Mouse (Mus musculus): ENCODE data around the gene Inca1. TPM values are rescaled to one million over a fixed set of nuclear protein-coding genes. Genes with fewer than 3 reads are reported as not detected.

Gene Inca1
- total and polyA plus RNA-seq, 3 experiments: 1.7 to 3.8 (median 3.4) TPM

DNA sequence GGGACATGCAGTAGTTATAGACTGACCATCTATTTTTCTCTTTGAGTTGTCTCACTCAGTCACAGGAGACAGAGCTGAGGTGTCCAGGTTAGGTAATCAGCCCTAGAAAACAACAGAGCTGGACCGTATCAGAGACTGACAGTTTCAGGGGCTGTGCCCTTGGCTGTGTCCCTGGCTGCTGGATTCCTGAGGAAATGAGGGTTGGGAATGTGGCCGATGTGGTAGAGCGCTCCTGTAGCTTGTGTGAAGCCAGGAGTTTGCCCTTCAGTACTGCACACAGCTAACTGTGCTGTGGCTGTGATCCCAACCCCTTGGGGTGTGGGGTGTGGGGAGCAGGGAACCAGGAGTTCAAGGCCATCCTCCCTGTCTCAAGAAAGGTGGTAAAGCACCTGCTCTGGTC, 21.1 kb upstream of the Inca1 start:
- in situ Hi-C loops (cut with MboI; ENCODE audit: low pct_ligation_motif_present, low pct_unique_long_range_greater_than_20kb, low sequenced_read_pairs): no loop called here

DNA sequence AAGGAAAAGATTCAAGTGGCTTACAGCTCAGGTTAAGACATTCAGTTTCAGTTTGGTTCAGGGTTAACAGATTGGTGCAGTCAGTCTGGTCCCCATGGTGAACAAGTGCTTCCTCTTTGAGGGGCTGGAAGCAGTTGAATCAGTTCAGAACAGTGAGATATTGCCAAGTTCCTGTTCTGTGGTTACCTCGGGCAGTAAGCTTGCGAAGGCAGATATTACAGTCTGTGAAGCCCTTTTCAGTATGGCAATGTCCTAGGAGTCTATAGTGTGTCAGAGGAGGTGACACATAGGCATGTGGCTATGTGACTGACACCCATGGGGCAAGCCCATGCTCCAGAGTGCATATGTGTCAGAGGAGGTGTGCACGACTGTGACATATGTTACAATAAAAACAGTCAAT, 20.6 kb upstream of the Inca1 start:
- no peaks in the 10 kb centered on the region for H3K79me2 ChIP-seq (replicated peaks; ENCODE audit: control insufficient read depth, extremely low read depth, insufficient read depth, poor library complexity, severe bottlenecking)
- peak; percentile 85 for DNase-seq (ENCODE audit: extremely low read depth)
- H3K27ac ChIP-seq (ENCODE audit: insufficient read depth, low read depth): no peak overlapping the region
- peaks cover 5 to 31% of the 10 kb centered on the region in 2 experiments for H3K4me1 ChIP-seq (ENCODE audit: control insufficient read depth in 1 of 2, insufficient read depth in 2 of 2)
- 0 out of 2 replicates have a peak, but pooled peaks have one; percentile 16 for TF ChIP-seq MAX (IDR thresholded peaks at IDR 0.05; ENCODE audit: low read length)
- TF ChIP-seq GABPA (IDR thresholded peaks at IDR 0.05; ENCODE audit: insufficient replicate concordance, low read depth, low read length): no peak
- TF ChIP-seq SIN3A (IDR thresholded peaks at IDR 0.05; ENCODE audit: low read length): no peak
- TF ChIP-seq EP300 (IDR thresholded peaks at IDR 0.05; ENCODE audit: low read length): peak; percentile 64
- TF ChIP-seq MYC (IDR thresholded peaks at IDR 0.05; ENCODE audit: low read depth, low read length): peak; percentile 31; the same call in 1 of the 2 replicates
- no peak for TF ChIP-seq PAX5 (IDR thresholded peaks at IDR 0.05; ENCODE audit: low read length)
- TF ChIP-seq TBP (conservative IDR thresholded peaks at IDR 0.05; ENCODE audit: low read depth, low read length): no peak
- no peak for TF ChIP-seq CHD2 (IDR thresholded peaks at IDR 0.05; ENCODE audit: low read length)
- TF ChIP-seq IRF4 (IDR thresholded peaks at IDR 0.05; ENCODE audit: low read depth, low read length): peak; percentile 44; the same call in 1 of the 2 replicates
- no peak for TF ChIP-seq ZMIZ1 (IDR thresholded peaks at IDR 0.05; ENCODE audit: low read depth, low read length)
- no peak for TF ChIP-seq POLR2AphosphoS2 (IDR thresholded peaks at IDR 0.05; ENCODE audit: low read depth, low read length)
- no peak for TF ChIP-seq MXI1 (IDR thresholded peaks at IDR 0.05; ENCODE audit: low read depth, low read length)
- TF ChIP-seq ZKSCAN1 (IDR thresholded peaks at IDR 0.05; ENCODE audit: borderline replicate concordance, low read depth, low read length): no peak
- no peak for TF ChIP-seq SMC3 (IDR thresholded peaks at IDR 0.05; ENCODE audit: low read depth, low read length)
- no peak for TF ChIP-seq POLR2A (IDR thresholded peaks at IDR 0.05; ENCODE audit: low read depth, low read length)
- no peak overlapping the region for H3K9ac ChIP-seq (ENCODE audit: insufficient read depth, low read depth)
- no peaks in the 10 kb centered on the region for H3K27me3 ChIP-seq (replicated peaks)
- no peaks in the 10 kb centered on the region for H3K9me3 ChIP-seq (replicated peaks; ENCODE audit: low read length)
- no peak overlapping the region for H3K4me3 ChIP-seq (replicated peaks in 1 of 3; ENCODE audit: low read depth in 2 of 3, low read length in 2 of 3, poor library complexity in 1 of 3)
- no peak overlapping the region for H3K4me2 ChIP-seq (ENCODE audit: insufficient read depth, low read depth, poor library complexity, severe bottlenecking)
- peaks cover 54 to 84% of the 10 kb centered on the region in 2 experiments for H3K36me3 ChIP-seq (replicated peaks in 1 of 2; ENCODE audit: control insufficient read depth in 1 of 2, insufficient read depth in 1 of 2, low read length in 1 of 2)
- dilution Hi-C loops (cut with MboI; ENCODE audit: extremely low pct_ligation_motif_present, extremely low pct_unique_long_range_greater_than_20kb, low sequenced_read_pairs) (no loop called here), in situ Hi-C loops (cut with MboI; ENCODE audit: low pct_ligation_motif_present, low pct_unique_long_range_greater_than_20kb, low sequenced_read_pairs) (no loop called here)

More for the DNA sequence above, 21.1 kb upstream of the Inca1 start:
- Histone ChIP-seq H3K4me3 (replicated peaks in 1 of 3; ENCODE audit: low read depth in 2 of 3, low read length in 2 of 3, poor library complexity in 1 of 3) (no peak overlapping the region), H3K4me1 (ENCODE audit: control insufficient read depth in 1 of 2, insufficient read depth in 2 of 2) (peaks cover 5 to 26% of the 10 kb centered on the region in 2 experiments), H3K79me2 (replicated peaks; ENCODE audit: control insufficient read depth, extremely low read depth, insufficient read depth, poor library complexity, severe bottlenecking) (no peaks in the 10 kb centered on the region), H3K27me3 (replicated peaks) (no peaks in the 10 kb centered on the region), H3K9me3 (replicated peaks; ENCODE audit: low read length) (no peaks in the 10 kb centered on the region), H3K4me2 (ENCODE audit: insufficient read depth, low read depth, poor library complexity, severe bottlenecking) (no peak overlapping the region), H3K36me3 (replicated peaks in 1 of 2; ENCODE audit: control insufficient read depth in 1 of 2, insufficient read depth in 1 of 2, low read length in 1 of 2) (peaks cover 59 to 85% of the 10 kb centered on the region in 2 experiments), H3K27ac (ENCODE audit: insufficient read depth, low read depth) (no peak overlapping the region), H3K9ac (ENCODE audit: insufficient read depth, low read depth) (no peak overlapping the region)
- DNase-seq (ENCODE audit: extremely low read depth): no peak
- dilution Hi-C loops (cut with MboI; ENCODE audit: extremely low pct_ligation_motif_present, extremely low pct_unique_long_range_greater_than_20kb, low sequenced_read_pairs): no loop called here
- TF ChIP-seq RCOR1 (conservative IDR thresholded peaks at IDR 0.05; ENCODE audit: low read depth, low read length) (no peak), E2F4 (IDR thresholded peaks at IDR 0.05; ENCODE audit: insufficient replicate concordance, low read depth, low read length) (no peak), JUN (IDR thresholded peaks at IDR 0.05; ENCODE audit: insufficient read depth, low read depth, low read length) (no peak), ETS1 (conservative IDR thresholded peaks at IDR 0.05; ENCODE audit: low read depth, low read length) (no peak), KAT2A (IDR thresholded peaks at IDR 0.05; ENCODE audit: insufficient replicate concordance, low read length) (no peak), EP300 (IDR thresholded peaks at IDR 0.05; ENCODE audit: low read length) (no peak), PAX5 (IDR thresholded peaks at IDR 0.05; ENCODE audit: low read length) (no peak), USF2 (conservative IDR thresholded peaks at IDR 0.05; ENCODE audit: low read depth, low read length) (no peak), NELFE (IDR thresholded peaks at IDR 0.05; ENCODE audit: low read depth, low read length) (no peak), ZC3H11A (IDR thresholded peaks at IDR 0.05; ENCODE audit: low read depth, low read length) (no peak)
